Mouse (Mus musculus): Measurements from ENCODE around the gene Bok.
A peak's percentile ranks its signal among the peaks of the same experiment; 100 is the strongest.

The Bok gene

GRCm38 (mm10) chr1:93691106-93691505 is 5.6 kb downstream of the Bok start:
- DNase-seq (ENCODE audit: low read depth, low spot score): no peak

GRCm38 (mm10) chr1:93691786-93692357 is 6.4 kb downstream of the Bok start:
- DNase-seq (ENCODE audit: low read depth, low spot score): no peak

GRCm38 (mm10) chr1:93692773-93693172 is 7.3 kb downstream of the Bok start:
- DNase-seq (ENCODE audit: low read depth, low spot score): no peak

GRCm38 (mm10) chr1:93693502-93693901 is 8.0 kb downstream of the Bok start:
- DNase-seq (ENCODE audit: low read depth, low spot score): no peak

- no peak for DNase-seq (ENCODE audit: low read depth, low spot score)
These were observed 8.5 kb downstream of the Bok start for GRCm38 (mm10) chr1:93693943-93694342.

GRCm38 (mm10) chr1:93694966-93695365 is 9.5 kb downstream of the Bok start:
- no peak for DNase-seq (ENCODE audit: low read depth, low spot score)

GRCm38 (mm10) chr1:93697317-93697716 is 11.9 kb downstream of the Bok start:
- DNase-seq (ENCODE audit: low read depth, low spot score): no peak

GRCm38 (mm10) chr1:93699159-93699558 is 13.7 kb downstream of the Bok start:
- no peak for DNase-seq (ENCODE audit: low read depth, low spot score)

- DNase-seq (ENCODE audit: low read depth, low spot score): no peak
These were observed 16.6 kb downstream of the Bok start for GRCm38 (mm10) chr1:93702106-93702505.

GRCm38 (mm10) chr1:93703472-93704048 is 18.1 kb downstream of the Bok start:
- no peak for DNase-seq (ENCODE audit: low read depth, low spot score)

GRCm38 (mm10) chr1:93704341-93704740 is 18.9 kb downstream of the Bok start:
- DNase-seq (ENCODE audit: low read depth, low spot score): no peak

GRCm38 (mm10) chr1:93705389-93705788 is 19.9 kb downstream of the Bok start:
- no peak for DNase-seq (ENCODE audit: low read depth, low spot score)

GRCm38 (mm10) chr1:93716166-93716565 is 30.7 kb downstream of the Bok start:
- DNase-seq (ENCODE audit: low read depth, low spot score): no peak

GRCm38 (mm10) chr1:93721557-93721956 is 36.1 kb downstream of the Bok start:
- DNase-seq (ENCODE audit: low read depth, low spot score): no peak

GRCm38 (mm10) chr1:93724623-93725022 is 39.2 kb downstream of the Bok start:
- no peak for DNase-seq (ENCODE audit: low read depth, low spot score)

- no peak for DNase-seq (ENCODE audit: low read depth, low spot score)
These were observed 40.2 kb downstream of the Bok start for GRCm38 (mm10) chr1:93725665-93726064.

- no peak for DNase-seq (ENCODE audit: low read depth, low spot score)
These were observed 40.7 kb downstream of the Bok start for GRCm38 (mm10) chr1:93726116-93726515.

- peak; percentile 36 for DNase-seq (ENCODE audit: low read depth, low spot score)
These were observed 41.5 kb downstream of the Bok start for GRCm38 (mm10) chr1:93726974-93727373.

- DNase-seq (ENCODE audit: low read depth, low spot score): no peak
These were observed 45.6 kb downstream of the Bok start for GRCm38 (mm10) chr1:93731103-93731502.

- no peak for DNase-seq (ENCODE audit: low read depth, low spot score)
These were observed 46.4 kb downstream of the Bok start for GRCm38 (mm10) chr1:93731880-93732281.

GRCm38 (mm10) chr1:93735859-93736258 is 50.4 kb downstream of the Bok start:
- DNase-seq (ENCODE audit: low read depth, low spot score): peak; percentile 49

GRCm38 (mm10) chr1:93737711-93738110 is 52.3 kb downstream of the Bok start:
- no peak for DNase-seq (ENCODE audit: low read depth, low spot score)

GRCm38 (mm10) chr1:93740671-93741070 is 55.2 kb downstream of the Bok start:
- no peak for DNase-seq (ENCODE audit: low read depth, low spot score)

- DNase-seq (ENCODE audit: low read depth, low spot score): no peak
These were observed 56.5 kb downstream of the Bok start for GRCm38 (mm10) chr1:93741987-93742386.

Measured in CD4-positive helper T cell, adult 2 months (primary cell).